Mouse (Mus musculus) cerebral cortex, adult 2 months (tissue): Measurements from ENCODE around the gene Morn4.

Experiments
- WGBS: fragments of 180-500 bp; shearing (Covaris S2); methylation state at CpG from one replicate; pipeline ENCODE4 v1.1.7; 2018; 5-methylcytosine and 5-hydroxymethylcytosine counted together

Gene Morn4

DNA sequence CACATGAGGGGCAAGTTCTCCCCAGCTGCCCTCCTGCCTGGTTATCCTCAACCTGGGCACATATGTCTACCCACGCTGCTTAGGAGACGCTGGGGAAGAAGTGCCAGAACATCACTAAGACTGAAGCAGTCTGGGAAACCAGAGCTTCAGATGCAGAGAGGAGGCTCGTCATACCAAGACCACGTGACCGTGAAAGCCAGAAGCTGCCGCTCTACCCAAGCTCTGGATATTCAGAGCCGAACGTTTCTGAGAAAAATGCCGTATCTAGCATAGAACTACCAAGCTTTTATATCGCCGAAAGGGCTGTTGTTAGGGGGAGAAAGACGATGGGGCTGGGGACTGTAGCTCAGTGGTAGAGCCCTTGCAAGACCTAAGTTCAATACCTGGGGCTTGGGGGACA is 47.8 kb downstream of the Morn4 start:
- 91% methylated on average over 12 of the region's 12 CpGs for WGBS

DNA sequence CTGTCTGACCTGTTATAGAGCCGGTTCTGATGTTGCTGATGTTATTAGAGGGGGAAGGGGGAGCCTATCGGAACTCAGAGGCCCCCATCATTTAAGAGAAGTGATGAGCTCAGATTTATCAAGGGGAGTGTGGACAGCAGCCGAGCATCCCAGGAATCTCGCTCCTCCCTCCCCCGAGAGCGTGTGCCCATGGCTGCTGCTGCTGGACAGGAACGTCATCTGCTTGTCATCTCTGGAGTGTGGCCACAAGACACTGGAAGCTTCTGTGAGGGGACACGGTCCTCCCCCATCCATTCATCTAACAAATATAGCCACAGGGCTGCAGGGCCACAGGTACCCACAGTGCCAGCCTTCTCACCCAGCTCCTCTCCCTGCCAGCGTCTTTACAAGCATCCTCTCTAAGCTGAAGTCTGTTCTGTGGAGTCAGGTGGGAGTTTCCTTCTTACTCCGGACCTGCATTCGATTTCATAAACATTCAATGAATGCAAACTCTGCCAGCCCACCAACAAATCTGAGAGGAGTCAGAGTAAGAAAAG is 48.9 kb downstream of the Morn4 start:
- 84% methylated on average over 11 of the region's 11 CpGs for WGBS

DNA sequence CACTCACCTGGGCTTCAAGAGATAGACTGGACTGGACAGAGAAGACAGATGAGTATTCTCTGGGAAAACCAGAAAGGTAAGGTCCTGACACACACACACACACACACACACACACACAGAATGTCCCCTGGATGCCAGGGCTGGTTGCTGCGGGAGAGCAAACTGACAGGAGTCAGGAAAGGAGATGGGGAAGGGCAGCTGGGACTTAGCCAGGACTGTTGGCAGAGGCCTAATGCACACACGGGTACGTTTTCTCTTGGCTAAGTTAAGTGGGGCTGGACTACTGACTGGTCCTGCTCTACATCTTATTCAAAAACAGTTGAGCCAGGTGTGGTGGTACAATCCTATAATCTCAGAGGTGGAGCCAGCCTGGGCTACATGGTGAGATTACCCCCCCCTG is 49.8 kb downstream of the Morn4 start:
- WGBS: 73% methylated on average over 3 of the region's 3 CpGs

DNA sequence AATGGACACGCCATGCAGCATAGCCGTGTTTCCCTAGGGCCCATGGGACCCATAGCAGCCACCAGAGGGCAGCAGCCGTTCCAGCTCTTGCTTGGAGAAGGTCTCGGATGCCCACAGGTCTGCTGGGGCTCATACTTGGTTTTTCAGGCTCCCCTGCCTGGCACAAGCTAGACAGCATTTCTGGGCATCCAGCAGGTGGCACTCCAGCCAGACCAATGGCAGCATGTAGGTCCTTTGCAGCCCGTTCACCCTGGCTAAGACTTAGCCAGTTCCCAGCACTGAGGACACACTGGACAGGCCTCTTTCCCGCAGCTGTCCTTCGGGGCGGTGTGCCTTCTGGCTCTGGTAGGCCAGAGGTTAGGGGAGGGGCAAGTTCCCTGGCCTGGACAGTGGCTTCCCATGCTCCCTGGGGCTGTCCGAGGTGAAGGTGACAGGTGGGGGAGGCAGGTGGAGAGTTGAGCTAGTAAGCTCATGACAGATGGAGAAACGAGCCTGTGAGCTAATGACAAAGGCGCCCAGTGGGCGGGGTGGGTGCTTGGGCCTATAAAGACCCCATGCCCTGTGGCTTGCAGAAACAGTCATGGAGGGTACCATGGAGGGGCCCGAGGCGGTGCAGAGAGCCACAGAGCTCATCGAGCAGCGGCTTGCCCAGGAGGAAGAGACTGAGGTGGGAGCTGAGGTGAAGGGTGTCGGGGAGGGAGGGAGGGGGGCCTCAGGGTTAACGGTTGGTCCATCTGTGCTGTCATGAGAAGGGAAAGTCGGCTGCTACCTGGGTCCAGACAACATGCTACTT is 50.5 kb downstream of the Morn4 start, which contains the start of gene Ankrd2:
TSS of gene Ankrd2 (plus strand) at position 545 of the 793 bp plus-strand sequence.
- WGBS: 63% methylated on average over 19 of the region's 19 CpGs

DNA sequence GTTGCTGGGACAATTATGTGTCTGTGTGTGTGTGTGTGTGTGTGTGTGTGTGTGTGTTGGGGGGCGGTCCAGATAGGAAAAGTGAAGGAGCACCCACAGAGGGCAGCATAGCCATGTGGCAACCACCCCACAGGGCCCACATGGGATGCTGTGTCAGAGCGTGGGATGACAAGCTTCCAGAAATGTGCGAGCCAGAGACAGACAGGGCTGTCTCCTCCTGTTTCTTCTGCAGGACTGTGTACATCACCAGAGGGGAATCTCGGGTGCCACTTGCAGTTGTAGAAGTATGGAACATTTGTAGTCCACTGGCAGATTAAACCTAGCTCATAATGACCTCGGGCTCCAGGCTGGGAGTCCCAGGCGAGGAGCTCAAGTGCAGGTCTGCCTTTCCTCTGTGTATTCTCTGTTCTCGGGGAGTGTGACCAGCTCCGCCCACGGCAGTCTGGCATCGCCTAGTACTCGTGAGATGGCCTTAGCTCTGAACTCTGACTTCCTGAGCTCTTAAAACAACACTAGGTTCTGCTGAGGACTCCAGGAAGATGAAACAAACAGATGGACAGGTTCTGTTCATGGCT is 51.2 kb downstream of the Morn4 start:
- WGBS: 36% methylated on average over 11 of the region's 11 CpGs

DNA sequence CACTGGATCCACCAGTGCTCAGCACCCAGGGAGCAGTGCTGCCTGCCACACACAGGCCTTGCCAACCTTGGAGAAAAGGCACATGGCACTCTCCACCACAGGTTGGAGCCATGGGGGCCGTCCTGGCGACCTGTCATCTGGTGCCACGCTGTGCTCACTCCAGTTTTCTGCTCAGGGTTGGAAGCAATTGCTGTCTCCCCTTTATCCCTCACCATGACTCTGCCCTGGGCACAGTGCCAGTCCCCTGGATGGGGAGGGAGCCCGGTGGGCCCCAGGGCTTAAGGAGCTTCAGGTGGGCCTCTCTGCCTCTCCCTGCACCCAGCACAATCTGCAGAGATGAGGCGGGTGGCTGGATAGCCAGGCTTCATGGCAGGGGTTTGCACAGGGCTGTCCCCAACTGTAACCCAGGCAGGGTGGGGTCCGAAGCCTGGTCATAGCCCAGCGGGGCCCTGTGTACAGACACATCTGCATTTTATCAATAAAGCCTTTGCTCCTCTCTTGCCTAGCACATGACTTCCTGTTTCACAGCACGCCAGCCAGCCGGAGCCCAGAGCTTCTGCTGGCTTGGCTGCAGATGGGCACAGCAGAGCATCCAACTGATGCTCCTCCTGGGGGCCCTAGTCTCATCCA is 51.9 kb downstream of the Morn4 start:
- WGBS: 54% methylated on average over 9 of the region's 9 CpGs

DNA sequence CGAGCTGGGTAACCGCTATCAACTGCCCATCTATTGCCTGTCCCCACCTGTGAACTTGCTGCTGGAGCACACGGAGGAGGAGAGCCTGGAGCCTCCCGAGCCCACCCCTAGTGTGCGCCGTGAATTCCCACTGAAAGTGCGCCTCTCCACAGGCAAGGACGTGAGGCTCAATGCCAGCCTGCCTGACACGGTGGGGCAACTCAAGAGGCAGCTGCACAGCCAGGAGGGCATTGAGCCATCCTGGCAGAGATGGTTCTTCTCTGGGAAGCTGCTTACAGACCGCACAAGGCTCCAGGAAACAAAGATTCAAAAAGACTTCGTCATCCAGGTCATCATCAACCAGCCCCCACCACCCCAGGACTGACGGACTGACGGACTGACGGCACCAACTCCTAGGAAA is 52.5 kb downstream of the Morn4 start:
- WGBS: 84% methylated on average over 14 of the region's 14 CpGs

DNA sequence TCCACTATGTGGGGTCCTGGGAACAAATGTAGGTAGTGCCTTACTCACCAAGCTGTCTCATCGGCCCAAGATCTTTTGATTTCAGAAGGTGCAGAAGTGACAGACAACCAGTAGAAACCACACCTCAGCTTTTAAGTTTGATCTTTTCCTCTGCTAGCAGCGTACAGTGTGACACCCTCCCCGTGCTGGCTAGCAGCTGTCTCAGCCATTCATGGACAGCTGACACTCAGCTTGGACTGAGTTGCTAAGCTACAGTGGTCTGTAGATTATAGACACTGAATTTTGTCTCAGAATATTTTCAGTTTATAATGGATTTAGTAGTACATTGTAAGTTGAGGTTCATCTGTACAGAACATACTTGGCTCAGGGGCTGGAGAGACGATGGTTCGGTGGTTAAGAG is 55.0 kb downstream of the Morn4 start:
- WGBS: 88% methylated on average over 5 of the region's 5 CpGs

DNA sequence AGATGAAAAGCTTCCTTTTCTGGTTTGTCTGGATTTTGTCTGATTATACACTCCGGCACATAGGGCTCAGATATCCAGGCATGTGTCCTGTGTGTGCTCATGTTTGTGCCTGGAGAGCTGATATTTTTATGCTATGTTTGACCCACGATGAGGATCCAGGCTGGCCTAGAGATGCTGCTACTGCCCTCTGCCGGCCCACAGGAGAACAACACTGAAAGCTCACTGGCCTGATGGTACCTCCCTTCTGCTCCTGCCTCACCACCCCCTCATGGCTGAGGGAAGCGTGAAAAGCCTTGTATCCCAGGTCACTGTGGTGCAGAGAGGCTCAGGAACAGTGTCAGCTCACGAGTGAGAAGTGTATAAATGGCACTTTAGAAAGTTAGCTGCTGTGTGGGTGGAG is 60.0 kb downstream of the Morn4 start:
- WGBS: 5% methylated on average over 5 of the region's 5 CpGs
